Mouse (Mus musculus) effector memory CD4-positive, alpha-beta T cell, adult 7 months (primary cell): Measurements from ENCODE around the gene Nav2. TPM values are rescaled to one million over a fixed set of nuclear protein-coding genes. Genes with fewer than 3 reads are reported as not detected.

Source experiments
- polyA plus RNA-seq: library from polyadenylated mRNA; unstranded; fragments of 100-300 nt; shearing (Covaris generic); gene quantifications from one replicate; pipeline ENCODE4 v1.2.1, GENCODE M21; 2017

Nav2 gene
- polyA plus RNA-seq: 14.4 TPM

GRCm38 (mm10) chr7:48908521-48909341 is at the start of gene Nav2:
TSS of gene Nav2 (plus strand) at chr7:48908716.

GRCm38 (mm10) chr7:48881486-48881885 is 27.0 kb upstream of the Nav2 start, which contains the start of gene E2f8:
TSS of gene E2f8 (minus strand) at chr7:48881596.

DNA sequence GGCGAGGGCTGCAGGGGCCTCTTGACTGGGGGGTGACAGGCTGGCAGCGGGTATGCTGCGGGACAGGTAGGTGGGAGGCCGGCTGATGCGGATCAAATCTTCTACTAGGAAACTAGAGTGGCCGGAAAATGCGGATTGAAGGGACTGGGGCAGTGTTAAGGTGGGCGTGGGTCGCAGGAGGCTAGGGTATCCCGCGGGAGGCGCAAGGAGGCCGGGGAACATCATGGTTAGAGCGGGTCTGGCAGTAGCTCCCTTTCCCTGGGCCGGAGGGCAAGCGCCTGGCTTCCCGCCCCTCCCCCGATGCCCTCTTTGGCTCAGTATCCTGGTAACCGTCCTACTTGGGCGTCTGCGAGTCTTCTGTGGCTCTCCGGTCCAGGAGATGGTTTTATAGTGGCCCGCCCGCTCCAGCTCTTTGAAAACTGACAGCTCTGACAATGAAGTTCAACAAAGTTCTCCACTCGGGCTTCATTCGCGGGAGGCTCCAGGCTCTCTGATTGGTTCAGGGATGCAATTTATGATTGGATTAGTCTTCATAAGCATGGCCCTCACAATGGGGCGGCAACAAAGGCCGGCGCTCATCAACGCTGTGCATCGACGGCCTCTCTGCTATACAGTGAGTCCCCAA is 728.1 kb downstream of the Nav2 start, which contains the start of gene Dbx1:
Gene Dbx1, minus strand, starts transcription at position 359 of the 625 bp plus-strand sequence.

Other genes with a start within 250 kb of the Nav2 start
- 22.6 TPM for gene Zdhhc13, start 119.7 kb upstream of the Nav2 start, polyA plus RNA-seq
- gene Csrp3, start 60.7 kb upstream of the Nav2 start, polyA plus RNA-seq: not detected
- 0.27 TPM for gene E2f8, start 27.1 kb upstream of the Nav2 start, polyA plus RNA-seq